8 mouse cellular contexts compared by ENCODE assay signal in genomic region chr12:3573410-3573809, GRCm38 (mm10). TPM values are rescaled to one million over a fixed set of nuclear protein-coding genes. Genes with fewer than 3 reads are reported as not detected.
A peak's percentile ranks its signal among the peaks of the same experiment; 100 is the strongest.
DNase-seq lines count a peak whose midpoint lies in the region; ATAC-seq and TF ChIP-seq lines count a peak whose summit lies in the region.

No protein-coding gene starts in this region.

- peak overlapping the region; percentile 96 for H3K9ac ChIP-seq in heart, embryonic 13.5 days
- H3K9ac ChIP-seq in ES-E14 (ENCODE audit: insufficient read depth, low read depth, low read length, poor library complexity, severe bottlenecking), result peak overlapping the region; percentile 27; the same call in 1 of the 2 replicates
- peak overlapping the region; percentile 96 for H3K9ac ChIP-seq in forebrain, embryonic 13.5 days
- H3K9ac ChIP-seq in liver, embryonic 14.5 days (replicated peaks), result peak overlapping the region; percentile 90

- H3K4me1 ChIP-seq in heart, embryonic 13.5 days, result peaks cover 31% of the 10 kb centered on the region
- H3K4me1 ChIP-seq in ES-E14 (ENCODE audit: control insufficient read depth in 2 of 2, insufficient read depth in 2 of 2, low read length in 2 of 2, poor library complexity in 1 of 2), result peaks cover 6 to 8% of the 10 kb centered on the region in 2 experiments; a peak in 3 of 4 replicates
- peaks cover 15% of the 10 kb centered on the region for H3K4me1 ChIP-seq in forebrain, embryonic 13.5 days
- peaks cover 6 to 10% of the 10 kb centered on the region in 2 experiments for H3K4me1 ChIP-seq in liver, embryonic 14.5 days (replicated peaks; ENCODE audit: control insufficient read depth in 2 of 2, insufficient read depth in 2 of 2, low read length in 1 of 2)

- no peaks in the 10 kb centered on the region for H3K9me3 ChIP-seq in heart, embryonic 13.5 days
- no peaks in the 10 kb centered on the region for H3K9me3 ChIP-seq in ES-E14 (ENCODE audit: control insufficient read depth, insufficient read depth, low read depth, low read length)
- H3K9me3 ChIP-seq in forebrain, embryonic 13.5 days (replicated peaks), result no peaks in the 10 kb centered on the region
- H3K9me3 ChIP-seq in liver, embryonic 14.5 days (ENCODE audit: control insufficient read depth, low read length), result no peaks in the 10 kb centered on the region

- no peaks in the 10 kb centered on the region for H3K27me3 ChIP-seq in heart, embryonic 13.5 days (replicated peaks)
- H3K27me3 ChIP-seq in forebrain, embryonic 13.5 days, result no peaks in the 10 kb centered on the region
- no peaks in the 10 kb centered on the region for H3K27me3 ChIP-seq in liver, embryonic 14.5 days (ENCODE audit: control insufficient read depth, insufficient read depth, low read length)

- ATAC-seq in heart, embryonic 13.5 days (ENCODE audit: extremely low read depth, insufficient number of reproducible peaks, low FRiP score, low TSS enrichment), result no peak
- no peak for ATAC-seq in forebrain, embryonic 13.5 days
- ATAC-seq in liver, embryonic 14.5 days (ENCODE audit: insufficient read depth), result no peak

- no peak for TF ChIP-seq EP300 in liver, embryonic 14.5 days (IDR thresholded peaks at IDR 0.05; ENCODE audit: low read depth)

- in situ Hi-C loops in ES-E14 (cut with MboI; ENCODE audit: low sequenced_read_pairs in 2 of 2, unreplicated experiment in 2 of 2), result no loop called here

- H3K4me3 ChIP-seq in heart, embryonic 13.5 days, result peak overlapping the region; percentile 94
- peak overlapping the region; percentile 89 to 90; a peak in 3 of 4 replicates for H3K4me3 ChIP-seq in ES-E14 (ENCODE audit: insufficient read depth in 1 of 2, low read depth in 1 of 2, low read length in 2 of 2, poor library complexity in 1 of 2, severe bottlenecking in 1 of 2)
- peak overlapping the region; percentile 86 for H3K4me3 ChIP-seq in forebrain, embryonic 13.5 days
- peak overlapping the region; percentile 83 to 86 for H3K4me3 ChIP-seq in liver, embryonic 14.5 days (ENCODE audit: insufficient read depth in 1 of 2, low read depth in 2 of 2, low read length in 2 of 2)

- peak overlapping the region; percentile 94 for H3K4me2 ChIP-seq in heart, embryonic 13.5 days
- H3K4me2 ChIP-seq in forebrain, embryonic 13.5 days, result peak overlapping the region; percentile 85
- H3K4me2 ChIP-seq in liver, embryonic 14.5 days (ENCODE audit: low read depth), result peak overlapping the region; percentile 98

- H3K27ac ChIP-seq in heart, embryonic 13.5 days (replicated peaks), result no peak overlapping the region
- no peak overlapping the region for H3K27ac ChIP-seq in ES-E14 (ENCODE audit: insufficient read depth, low read depth, low read length, poor library complexity, severe bottlenecking)
- H3K27ac ChIP-seq in forebrain, embryonic 13.5 days, result no peak overlapping the region
- no peak overlapping the region for H3K27ac ChIP-seq in liver, embryonic 14.5 days

- no peak for DNase-seq in heart, adult 18-20 months
- no peak for DNase-seq in ES-E14 (ENCODE audit: low read depth, low spot score)
- no peak for DNase-seq in liver, embryonic 14.5 days (ENCODE audit: low read depth in 3 of 3, low spot score in 3 of 3)
- no peak for DNase-seq in right cerebral cortex, postnatal 25 days
- no peak for DNase-seq in spleen, postnatal 14 days (ENCODE audit: low spot score in 2 of 2)
- DNase-seq in right cerebral cortex, adult 2 months (ENCODE audit: low spot score in 2 of 2), result no peak

- TF ChIP-seq CTCF in liver, embryonic 14.5 days (IDR thresholded peaks at IDR 0.05; ENCODE audit: low read depth), result no peak

- no peaks in the 10 kb centered on the region for H3K36me3 ChIP-seq in heart, embryonic 13.5 days
- no peaks in the 10 kb centered on the region for H3K36me3 ChIP-seq in ES-E14 (ENCODE audit: control insufficient read depth, insufficient read depth, low read length, poor library complexity, severe bottlenecking)
- H3K36me3 ChIP-seq in forebrain, embryonic 13.5 days (ENCODE audit: poor library complexity, severe bottlenecking), result no peaks in the 10 kb centered on the region
- H3K36me3 ChIP-seq in liver, embryonic 14.5 days (replicated peaks; ENCODE audit: control insufficient read depth, insufficient read depth, low read depth), result no peaks in the 10 kb centered on the region

- 38% methylated on average over 6 of the region's 6 CpGs for WGBS in heart, embryonic 13.5 days
- WGBS in forebrain, embryonic 13.5 days, result 44% methylated on average over 6 of the region's 6 CpGs
- 43% methylated on average over 6 of the region's 6 CpGs for WGBS in liver, embryonic 14.5 days (ENCODE audit: insufficient replicate concordance)

TF ChIP-seq in ES-E14, 5 proteins besides CTCF, POLR2A, EP300 and RAD21:
- no peak for TF ChIP-seq ZC3H11A (IDR thresholded peaks at IDR 0.05; ENCODE audit: borderline replicate concordance, low read depth, low read length)
- TF ChIP-seq ZNF384 (IDR thresholded peaks at IDR 0.05; ENCODE audit: low read depth, low read length), result no peak
- no peak for TF ChIP-seq CHD2 (IDR thresholded peaks at IDR 0.05; ENCODE audit: low read depth, low read length)
- TF ChIP-seq HCFC1 (IDR thresholded peaks at IDR 0.05; ENCODE audit: borderline replicate concordance, insufficient read depth, low read length), result no peak
- TF ChIP-seq MAFK (IDR thresholded peaks at IDR 0.05; ENCODE audit: insufficient read depth, low read depth, low read length), result no peak

RNA-seq across cellular contexts. Expression of gene Dtnb, which starts 1.2 kb away (rescaled TPM):
- polyA plus RNA-seq in heart, embryonic 13.5 days (2015; fragmentation: Nextera tagmentation; extraction: Ambion mirVana), result 15.9 and 16.4 TPM in 2 replicates
- 1 to 10 TPM; 7.9 to 9.1 TPM for total RNA-seq in heart, adult 18-20 months (2021)
- total RNA-seq in ES-E14 (2012; rRNA removed), result 31.2 and 39.6 TPM in 2 replicates
- polyA plus RNA-seq in forebrain, embryonic 13.5 days (2015; fragmentation: Nextera tagmentation; extraction: Ambion mirVana), result 29.8 and 32.3 TPM in 2 replicates
- 13.5 and 16.4 TPM in 2 replicates for polyA plus RNA-seq in liver, embryonic 14.5 days (2012; rRNA removed)
- 17.0 and 23.5 TPM in 2 replicates for polyA plus RNA-seq in liver, embryonic 14.5 days (2014; fragmentation: Nextera tagmentation; extraction: Ambion mirVana)

Comparison
In these comparisons a context has a peak if more than half of its experiments do, and no peak if none do; other contexts are left out.
1. H3K9ac ChIP-seq: peak in every context shown above with its lines; median percentile 96 in heart, embryonic 13.5 days; 96 in forebrain, embryonic 13.5 days; 90 in liver, embryonic 14.5 days; 27 in ES-E14.